Mouse (Mus musculus): Measurements from ENCODE around the gene Fth1. TPM values are rescaled to one million over a fixed set of nuclear protein-coding genes. Genes with fewer than 3 reads are reported as not detected.

The Fth1 gene
- total RNA-seq, 1 experiment from 2014 or later: 890 TPM

DNA sequence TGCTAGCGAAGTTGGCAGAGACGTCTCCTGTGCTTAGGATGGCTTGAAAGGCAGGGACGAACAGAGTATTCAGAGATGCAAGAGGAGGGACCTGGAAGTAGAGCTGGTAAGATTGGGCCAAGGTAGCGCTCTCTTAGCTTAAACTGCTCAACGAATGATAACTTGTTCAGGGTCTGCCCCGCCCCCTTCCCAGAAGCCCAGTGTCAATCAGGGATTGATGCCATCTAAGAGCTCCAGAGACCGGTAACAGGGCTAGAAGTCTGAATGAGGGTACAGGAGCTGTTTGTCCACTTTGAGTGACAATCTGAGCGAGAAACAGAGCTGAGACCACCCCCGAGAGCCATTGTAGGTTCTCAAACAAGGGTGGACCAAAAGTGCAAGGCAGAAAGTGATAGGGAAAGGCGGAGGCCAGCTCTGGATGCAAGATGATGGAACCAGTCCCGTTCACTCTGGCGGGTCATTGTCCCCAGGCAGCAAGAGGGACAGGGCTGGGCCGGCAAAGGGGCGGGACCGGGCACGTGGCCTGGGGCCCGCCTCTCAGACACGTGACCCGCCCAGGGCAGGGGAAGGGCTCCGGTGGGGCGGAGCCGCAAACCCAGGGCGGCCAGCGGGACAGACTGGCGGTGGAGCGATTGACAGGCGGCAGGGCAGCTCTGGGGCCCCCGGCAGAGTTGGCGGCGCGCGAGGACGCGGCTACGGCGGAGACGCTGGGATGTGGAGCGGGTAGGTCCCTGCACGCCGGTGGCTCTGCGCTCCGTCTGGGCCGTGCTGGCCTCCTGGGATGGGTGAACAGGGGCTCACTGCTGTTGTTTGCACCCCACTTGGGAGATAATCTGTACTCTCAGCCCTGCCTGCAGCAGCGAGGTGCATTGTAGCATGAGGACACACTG, 37.5 kb downstream of the Fth1 start:
- ATAC-seq (replicated peaks; ENCODE audit: low read depth, poor library complexity, severe bottlenecking): peak; percentile 68

DNA sequence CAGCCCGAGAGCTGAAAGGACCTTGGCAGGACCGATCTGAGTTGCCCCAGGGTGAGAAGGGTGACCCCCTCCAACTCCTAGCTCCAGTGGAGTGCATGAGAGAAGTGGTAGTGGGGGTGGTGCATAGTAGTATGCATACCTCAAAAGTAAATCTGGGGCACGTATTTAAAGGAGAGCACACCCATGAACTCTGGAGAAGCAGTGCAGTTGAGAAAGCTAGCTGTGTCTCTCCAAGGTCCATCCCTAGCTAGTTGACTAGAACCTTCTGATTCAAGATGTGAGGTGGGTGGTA, 38.1 kb downstream of the Fth1 start:
- no peak for ATAC-seq (replicated peaks; ENCODE audit: low read depth, poor library complexity, severe bottlenecking)

DNA sequence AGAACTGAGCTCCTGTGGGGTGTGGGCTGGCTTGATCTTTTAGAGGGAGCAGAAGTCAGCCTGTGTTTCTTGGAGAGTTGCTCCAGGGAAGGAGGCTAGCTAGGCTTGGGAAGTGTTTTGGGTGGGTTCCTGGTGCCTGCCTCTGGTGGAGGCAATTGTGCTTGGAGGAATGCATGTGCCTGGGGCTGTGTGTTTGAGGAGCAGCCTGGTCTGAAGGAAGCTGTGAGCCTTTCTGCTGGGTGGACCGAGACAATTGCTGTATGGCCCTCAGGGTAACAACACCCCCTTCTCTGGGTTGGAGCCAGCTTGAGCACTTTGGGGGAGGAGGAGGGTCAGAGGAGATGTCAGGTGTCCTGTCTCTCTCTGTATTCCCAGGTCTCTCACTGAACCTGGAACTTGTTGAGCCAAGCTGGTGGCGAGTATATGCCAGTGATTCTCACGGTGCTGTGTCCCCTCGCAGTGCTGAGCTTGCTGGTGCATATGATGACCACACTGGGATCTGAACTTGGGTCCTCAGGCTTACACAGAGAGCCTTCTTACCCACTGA, 38.9 kb downstream of the Fth1 start:
- no peak for ATAC-seq (replicated peaks; ENCODE audit: low read depth, poor library complexity, severe bottlenecking)

DNA sequence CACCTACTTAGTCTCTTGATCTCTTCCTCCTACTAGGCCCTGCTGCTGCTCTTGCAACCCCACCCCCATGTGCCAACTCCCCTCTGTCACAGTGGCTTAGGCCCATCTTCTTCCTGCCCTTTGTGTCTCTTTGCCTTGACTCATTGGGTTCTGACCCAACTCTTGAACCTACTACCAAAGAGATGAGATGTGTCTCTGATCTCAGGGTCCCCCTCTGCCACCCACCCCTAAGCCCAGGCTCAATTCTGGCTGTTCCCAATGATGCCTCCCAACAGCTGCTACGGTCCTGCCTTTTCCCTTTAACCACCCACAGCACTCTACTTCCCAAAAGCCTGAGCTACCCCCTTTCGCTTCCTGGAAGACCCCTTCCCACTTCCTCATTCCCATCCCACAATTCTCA, 41.6 kb downstream of the Fth1 start:
- ATAC-seq (replicated peaks; ENCODE audit: low read depth, poor library complexity, severe bottlenecking): no peak

DNA sequence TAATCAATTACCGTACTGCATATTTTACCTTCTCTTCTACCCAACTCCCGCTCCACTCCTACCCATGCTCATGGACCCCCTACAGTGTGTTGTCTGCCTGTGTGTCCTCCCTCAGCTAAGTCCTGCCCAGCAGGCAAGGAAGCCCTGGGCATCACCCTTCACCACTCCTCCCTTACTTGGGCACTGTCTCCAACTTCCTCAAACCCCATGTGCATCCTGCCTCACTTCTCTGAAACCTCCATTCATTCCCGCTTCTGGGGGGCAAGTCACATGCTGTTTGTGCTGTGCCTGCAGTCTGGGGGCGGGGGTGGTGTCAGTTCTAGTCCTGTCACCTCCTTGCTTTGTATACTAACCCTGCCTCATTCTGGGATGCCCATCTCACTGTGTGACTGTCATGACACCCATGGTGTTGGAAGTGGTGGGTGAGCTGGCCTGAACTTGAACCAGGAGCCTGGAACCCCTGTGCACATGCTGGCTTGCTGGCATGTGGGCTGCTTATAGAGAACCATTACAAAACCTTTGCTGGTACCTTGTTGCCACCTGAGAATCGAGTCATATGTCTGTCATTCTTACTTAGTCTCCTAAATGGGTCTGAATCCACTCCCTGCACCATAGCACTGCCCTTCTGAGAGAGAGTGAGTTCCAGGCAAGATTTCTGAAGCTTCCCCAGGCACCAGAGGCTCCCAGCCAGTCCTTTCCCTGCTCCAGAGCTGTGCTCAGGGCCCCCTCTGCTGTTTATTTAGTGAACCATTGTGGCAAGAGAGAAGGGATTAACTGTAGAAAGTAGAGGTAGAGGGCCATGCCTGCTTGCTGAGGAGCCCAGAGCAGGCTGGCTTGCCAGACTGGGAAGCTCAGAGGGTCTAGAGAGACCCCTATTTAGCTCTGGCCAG, 42.3 kb downstream of the Fth1 start:
- ATAC-seq (replicated peaks; ENCODE audit: low read depth, poor library complexity, severe bottlenecking): peak; percentile 53

DNA sequence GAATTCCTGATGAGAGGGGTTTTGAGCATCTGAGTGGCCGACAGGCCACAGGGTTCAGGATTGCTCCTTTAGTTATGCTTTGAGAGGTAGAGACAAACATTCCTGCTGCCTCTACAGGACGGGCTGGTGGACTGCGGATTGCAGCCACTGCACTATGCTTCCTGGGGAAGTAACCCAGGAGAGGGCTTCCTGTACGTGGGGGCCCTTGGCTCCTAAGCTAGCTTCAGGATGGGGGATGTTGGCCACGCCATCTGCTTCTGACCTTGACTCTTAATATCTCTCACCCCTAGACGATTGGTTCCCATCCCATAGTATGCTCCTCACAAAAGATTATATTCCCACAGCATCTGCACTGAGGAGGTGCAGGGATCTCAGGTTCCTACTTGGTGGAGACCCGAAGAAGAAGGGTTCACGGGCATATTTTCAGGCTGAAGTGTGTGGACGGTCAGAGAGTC, 42.9 kb downstream of the Fth1 start:
- ATAC-seq (replicated peaks; ENCODE audit: low read depth, poor library complexity, severe bottlenecking): 0 out of 2 replicates have a peak, but pooled peaks have one; percentile 29

DNA sequence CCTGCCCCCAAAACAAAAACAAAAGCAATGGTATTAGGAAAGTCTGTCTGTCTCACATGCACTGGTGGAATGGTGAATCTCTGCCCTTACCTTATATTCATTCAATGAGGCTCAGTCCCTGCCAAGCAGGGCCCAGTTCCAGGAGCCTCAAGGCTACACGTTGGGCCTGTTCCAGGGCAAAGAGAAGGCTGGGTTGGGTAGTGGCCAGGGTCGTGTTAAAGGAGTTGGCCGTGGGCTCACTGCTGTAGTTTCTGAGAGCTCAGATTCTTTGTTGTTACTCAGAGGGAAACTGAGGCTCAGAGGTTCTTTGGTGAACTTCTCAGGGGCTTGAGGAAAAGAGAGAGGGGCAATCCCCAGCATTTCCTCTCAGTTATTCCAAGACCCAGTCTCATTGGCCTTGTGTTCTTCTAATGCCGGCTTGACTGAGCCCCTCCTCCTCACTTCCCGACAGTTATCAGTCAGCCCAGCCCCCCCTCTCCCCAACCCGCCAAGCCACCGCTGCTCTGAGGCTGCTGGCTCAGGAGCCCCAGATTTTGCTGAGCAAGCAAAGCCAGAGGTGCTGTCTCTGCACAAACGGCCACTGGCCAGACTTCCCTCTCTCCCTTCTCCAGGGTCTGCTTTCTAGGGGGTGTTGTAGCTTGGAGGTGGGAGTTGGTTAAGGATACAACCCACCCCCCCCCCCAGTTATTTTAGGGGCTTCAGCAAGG, 44.9 kb downstream of the Fth1 start:
- ATAC-seq (replicated peaks; ENCODE audit: low read depth, poor library complexity, severe bottlenecking): peak; percentile 53; the same call in 1 of the 2 replicates

DNA sequence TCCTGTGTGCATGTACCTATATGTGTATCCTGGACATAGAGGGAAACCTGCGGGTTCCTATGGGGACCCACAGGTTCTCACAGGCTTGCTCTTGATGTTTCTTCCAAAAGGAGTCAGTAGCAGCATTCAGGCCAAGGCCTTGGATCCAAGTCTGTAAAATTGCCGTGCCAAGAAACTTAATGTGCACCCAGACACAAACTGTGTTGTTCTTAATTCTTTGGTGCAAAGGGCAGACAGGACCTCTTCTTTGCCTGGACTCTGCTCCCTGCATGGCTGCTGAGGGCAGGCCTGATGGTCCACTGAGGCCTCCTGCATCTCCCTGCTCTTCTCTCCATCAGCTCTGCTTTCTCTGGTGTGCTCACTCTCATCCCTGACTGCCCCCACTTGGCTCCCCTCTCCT, 49.3 kb downstream of the Fth1 start:
- ATAC-seq (replicated peaks; ENCODE audit: low read depth, poor library complexity, severe bottlenecking): no peak

DNA sequence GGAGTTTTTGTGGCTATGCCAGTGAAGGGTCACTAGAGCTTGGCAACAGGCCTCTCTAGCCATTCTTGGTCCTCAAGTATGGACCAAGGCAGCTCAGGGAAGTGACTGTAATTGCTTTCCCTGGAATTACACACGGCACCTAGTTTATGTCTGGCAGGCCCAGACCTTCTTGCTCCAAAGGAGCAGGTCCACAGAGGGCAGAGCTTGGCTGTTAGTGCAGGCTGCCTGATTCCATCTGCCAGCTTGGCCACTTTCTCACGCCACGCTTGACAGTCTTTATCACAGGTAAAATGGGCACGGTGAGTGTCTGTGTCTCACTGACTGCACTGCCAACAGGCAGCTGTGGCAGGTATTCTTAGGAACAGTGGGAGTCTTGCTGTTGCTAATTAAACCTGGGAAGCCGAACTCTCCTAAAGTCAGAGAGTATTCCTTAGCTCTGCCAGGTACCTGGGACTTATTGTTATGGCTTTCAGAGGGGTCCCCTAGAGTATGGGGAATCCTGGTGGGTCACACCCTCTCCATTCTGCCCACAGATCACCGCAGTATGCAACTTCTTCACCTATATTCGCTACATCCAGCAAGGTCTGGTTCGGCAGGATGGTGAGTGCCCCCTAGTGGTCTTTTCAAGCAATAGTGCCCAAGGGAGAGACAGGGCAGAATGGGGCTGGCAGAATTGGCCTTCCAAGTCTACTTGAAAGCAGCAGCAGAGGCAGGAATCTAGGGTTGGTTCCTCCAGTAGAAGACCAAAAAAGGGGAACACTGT, 53.0 kb downstream of the Fth1 start:
- peak; percentile 79 for ATAC-seq (replicated peaks; ENCODE audit: low read depth, poor library complexity, severe bottlenecking)

DNA sequence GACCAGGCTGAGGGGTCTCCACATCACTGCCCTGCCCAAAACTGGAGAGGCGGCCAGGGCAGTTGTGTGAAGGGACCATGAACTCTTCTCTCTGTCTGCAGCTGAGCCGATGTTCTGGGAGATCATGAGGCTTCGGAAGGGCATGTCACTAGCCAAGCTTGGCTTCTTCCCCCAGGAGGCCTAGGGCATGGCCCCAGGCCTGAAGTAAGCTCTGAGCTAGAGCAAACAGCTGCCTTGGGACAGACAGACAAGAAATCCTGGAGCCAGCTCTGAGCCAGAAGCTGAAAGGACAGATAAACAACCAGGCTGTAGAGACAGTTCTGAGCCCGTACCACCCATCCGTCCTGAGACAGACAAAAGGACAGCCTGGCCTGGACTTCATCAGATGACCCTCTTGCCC, 54.0 kb downstream of the Fth1 start:
- ATAC-seq (replicated peaks; ENCODE audit: low read depth, poor library complexity, severe bottlenecking): no peak

Other genes starting within 250 kb of the Fth1 start
- gene Scgb2a2, start 133.0 kb upstream of the Fth1 start, total RNA-seq (2017): not detected in 2 replicates
- gene Incenp, start 81.0 kb upstream of the Fth1 start, total RNA-seq (2017): 76.5 and 149 TPM in 2 replicates
- gene Best1, start 21.0 kb downstream of the Fth1 start, total RNA-seq (2017): not detected in 2 replicates
- gene Rab3il1, start 21.1 kb downstream of the Fth1 start, total RNA-seq (2017): 8.1 and 8.8 TPM in 2 replicates
- 4.4 and 11.1 TPM in 2 replicates for gene Fads3, start 61.0 kb downstream of the Fth1 start, total RNA-seq (2017)
- 30.2 and 30.8 TPM in 2 replicates for gene Fads2, start 121.1 kb downstream of the Fth1 start, total RNA-seq (2017)
- 20.5 and 32.9 TPM in 2 replicates for gene Fads1, start 202.3 kb downstream of the Fth1 start, total RNA-seq (2017)
- gene Tmem258, start 223.4 kb downstream of the Fth1 start, total RNA-seq (2017): 171 and 202 TPM in 2 replicates
- gene Fen1, start 223.6 kb downstream of the Fth1 start, total RNA-seq (2017): 113 and 118 TPM in 2 replicates

All from common myeloid progenitor, adult 5-6 weeks (primary cell).